Mouse (Mus musculus): ENCODE results near the gene Arl5c.

- TF ChIP-seq POLR2A (IDR thresholded peaks at IDR 0.05; ENCODE audit: insufficient read length, low read depth) (no peak), MAX (IDR thresholded peaks at IDR 0.05; ENCODE audit: low read depth) (no peak), SRF (IDR thresholded peaks at IDR 0.05; ENCODE audit: control insufficient read depth, insufficient read length, low read depth) (no peak), POLR2AphosphoS2 (IDR thresholded peaks at IDR 0.05; ENCODE audit: insufficient read length, low read depth) (no peak), TCF12 (IDR thresholded peaks at IDR 0.05; ENCODE audit: insufficient read depth, poor library complexity, severe bottlenecking) (no peak), MYOG (IDR thresholded peaks at IDR 0.05; ENCODE audit: control insufficient read depth in 1 of 3, insufficient read depth in 1 of 3, insufficient read length in 2 of 3, low read depth in 2 of 3) (no peak), E2F4 (IDR thresholded peaks at IDR 0.05; ENCODE audit: insufficient read depth) (no peak), USF1 (IDR thresholded peaks at IDR 0.05; ENCODE audit: low read depth) (no peak), REST (IDR thresholded peaks at IDR 0.05; ENCODE audit: insufficient read depth, insufficient read length) (no peak), CEBPB (IDR thresholded peaks at IDR 0.05; ENCODE audit: insufficient read depth, poor library complexity, severe bottlenecking) (no peak)
Observed at GRCm38 (mm10) chr11:97947426-97947825, 48.6 kb downstream of the Arl5c start.

Data from myocyte (in vitro differentiated cells).